Mouse (Mus musculus): ENCODE measurements around the gene Cmtm7.
A peak's percentile ranks its signal among the peaks of the same experiment; 100 is the strongest.

DNA sequence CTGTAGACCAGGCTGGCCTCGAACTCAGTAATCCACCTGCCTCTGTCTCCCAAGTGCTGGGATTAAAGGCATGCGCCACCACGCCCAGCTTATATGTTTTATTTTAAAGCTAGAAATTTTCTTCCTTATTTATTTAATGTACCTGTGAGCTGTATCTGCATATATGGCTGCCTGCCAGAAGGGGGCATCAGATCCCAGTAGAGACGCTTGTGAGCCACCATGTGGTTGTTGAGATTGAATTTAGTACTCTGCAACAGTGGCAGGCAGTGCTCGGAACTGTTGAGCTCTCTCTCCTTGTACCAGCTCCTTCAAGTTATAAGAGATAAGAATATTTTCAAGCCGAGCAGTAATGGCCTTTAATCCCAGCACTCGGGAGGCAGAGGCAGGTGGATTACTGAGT, 71.3 kb downstream of the Cmtm7 start:
- TF ChIP-seq EP300 (IDR thresholded peaks at IDR 0.05; ENCODE audit: low read depth) (no peak), CTCF (IDR thresholded peaks at IDR 0.05; ENCODE audit: low read depth) (peak; percentile 44)

Data from heart, postnatal 0 days (tissue).